Mouse (Mus musculus) T-helper 17 cell (primary cell): ENCODE measurements around the gene Ppdpf.

Experiments
- in situ Hi-C, 2 experiments: fragments of 300-600 bp; cut with MboI, MseI; formaldehyde crosslinking; loops; 1 replicate in 1 of 2; 2 replicates in 1 of 2; pipeline ENCODE4 v1.15.1; 2025; ENCODE audit warnings: high pct_unique_total_duplicates in 2 of 2

Gene Ppdpf

DNA sequence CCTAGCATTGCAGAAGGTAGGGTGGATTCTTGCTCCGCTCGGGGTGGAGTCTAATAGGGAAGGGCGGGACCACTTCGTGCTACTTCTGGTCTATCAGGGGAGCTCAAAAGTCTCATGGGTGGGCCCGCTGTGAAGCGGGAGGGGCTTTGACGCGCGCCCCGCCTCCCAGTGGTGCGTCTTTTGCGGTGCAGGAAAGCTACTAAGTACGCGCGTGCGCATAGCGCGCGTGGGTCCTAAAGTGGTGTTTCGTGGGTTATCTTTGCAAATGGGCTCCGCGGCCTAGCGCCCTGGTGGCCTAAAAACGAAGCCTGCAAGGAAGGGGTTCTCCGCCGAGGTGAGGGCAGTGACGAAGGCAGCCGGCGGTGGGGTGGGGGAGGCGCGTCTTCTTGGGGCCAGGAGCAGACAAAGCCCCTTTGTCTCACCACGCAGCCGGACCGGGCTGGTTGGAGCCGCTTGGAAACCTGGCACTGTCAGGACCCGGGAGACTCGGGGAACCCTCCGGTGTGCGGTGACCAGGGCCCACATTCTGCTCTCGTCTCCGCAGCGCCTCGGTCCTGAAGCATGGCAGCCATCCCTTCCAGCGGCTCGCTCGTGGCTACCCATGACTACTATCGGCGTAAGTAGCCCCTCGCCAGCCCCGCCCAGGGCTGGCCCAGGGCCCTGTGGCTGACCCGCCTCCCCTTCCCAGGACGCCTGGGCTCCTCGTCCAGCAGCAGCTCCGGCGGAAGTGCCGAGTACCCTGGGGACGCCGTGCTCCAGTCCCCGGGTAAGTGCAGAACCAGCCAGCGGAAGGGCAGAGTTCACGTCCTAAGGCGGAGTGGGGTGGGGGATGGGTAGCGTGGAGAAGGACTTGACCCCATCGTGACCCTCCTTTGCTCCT lies at the start of gene Ppdpf:
Gene Ppdpf, plus strand, starts transcription at position 127 of the 880 bp plus-strand sequence.
- in situ Hi-C loops = loop anchor here in 1 of 2 experiments (10.0 kb wide), 1 partner anchor 147 kb away; no protein-coding TSS in a partner anchor

GRCm38 (mm10) chr2:181139641-181140193 lies 47.3 kb upstream of the Ppdpf start:
- in situ Hi-C loops = no loop called here

- in situ Hi-C loops = no loop called here
These were observed 44.3 kb upstream of the Ppdpf start for GRCm38 (mm10) chr2:181142703-181143135.

DNA sequence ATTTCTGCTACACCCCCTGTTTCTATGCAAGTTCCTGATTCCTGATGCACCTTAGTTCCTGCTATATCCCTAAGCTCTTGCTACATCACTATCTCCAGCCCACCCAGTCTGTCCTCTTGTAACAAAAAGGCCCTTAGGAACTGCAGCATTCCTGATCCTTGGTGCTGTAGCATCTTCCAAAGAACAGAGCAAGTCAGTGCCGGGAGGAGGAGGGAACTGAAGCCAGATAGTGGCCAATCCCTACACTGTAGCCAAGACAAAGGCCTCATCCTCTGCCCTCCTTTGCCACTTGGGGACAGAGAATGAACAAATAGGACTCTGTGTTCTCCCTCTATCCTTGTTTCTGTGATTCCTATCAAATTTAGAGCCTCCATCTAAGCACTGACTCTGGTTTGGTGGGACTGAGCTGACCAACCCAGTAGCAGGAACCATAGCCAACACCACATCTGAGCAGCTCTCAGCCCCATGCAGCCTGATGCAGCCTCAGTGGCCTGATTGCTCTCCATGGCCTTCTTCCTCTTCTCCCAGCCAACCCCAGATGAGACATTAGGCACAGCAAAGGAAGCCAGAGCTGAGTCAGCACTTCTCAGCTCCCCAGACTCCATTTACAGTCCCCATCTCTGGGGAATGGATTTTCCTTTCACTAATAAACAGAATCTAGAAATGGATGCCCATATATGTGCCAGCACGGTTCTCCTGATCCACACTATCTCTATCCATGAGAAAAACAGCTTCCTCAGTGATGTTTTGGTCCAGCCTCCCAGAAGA lies 43.4 kb upstream of the Ppdpf start:
- in situ Hi-C loops = no loop called here

DNA sequence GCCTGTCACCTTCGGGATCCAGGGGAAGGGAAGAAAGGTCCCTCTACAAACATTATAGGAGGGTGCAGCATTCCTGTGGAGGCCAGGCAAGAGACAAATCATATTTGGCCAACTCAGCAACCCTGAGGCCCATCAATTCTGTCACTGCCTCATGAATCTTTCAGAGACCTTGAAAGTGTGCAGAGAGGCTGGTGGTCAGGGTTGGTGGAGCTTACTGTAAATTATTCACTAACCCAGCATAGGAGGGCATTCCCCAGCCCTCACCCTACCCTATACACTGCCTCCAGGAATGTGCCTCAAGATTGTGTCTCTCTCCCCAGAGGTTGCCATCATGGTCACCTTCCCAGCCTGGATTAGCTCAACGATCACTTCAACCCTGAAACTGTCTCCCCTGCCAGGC lies 42.4 kb upstream of the Ppdpf start:
- in situ Hi-C loops = no loop called here

DNA sequence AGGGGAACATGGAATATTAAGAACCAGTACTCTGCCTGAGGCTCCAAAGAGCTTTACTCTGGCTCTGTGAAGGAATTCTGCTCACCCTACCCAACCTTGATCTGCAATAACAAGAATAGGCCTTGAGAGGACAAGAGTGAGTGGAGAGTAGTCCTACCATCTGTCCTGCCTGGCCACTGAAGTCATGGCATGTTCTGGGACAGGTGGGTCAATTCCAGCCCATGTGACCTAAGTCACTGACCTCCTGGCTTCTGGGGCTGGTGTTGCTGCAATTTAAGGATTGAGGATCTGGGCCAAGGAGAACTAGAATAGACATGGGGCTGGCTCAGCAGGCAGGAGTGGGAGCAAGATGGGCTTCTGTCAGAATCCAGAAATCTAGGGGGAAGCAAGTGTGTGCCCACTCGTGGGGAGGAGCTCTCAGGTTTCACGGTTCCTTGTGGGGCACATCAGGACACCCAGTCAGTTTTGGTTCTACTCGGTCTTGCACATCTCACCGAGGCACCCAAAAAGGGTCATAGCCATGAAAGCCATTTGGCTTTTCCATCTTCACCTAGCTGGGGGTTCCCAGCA lies 40.0 kb upstream of the Ppdpf start:
- in situ Hi-C loops = no loop called here

DNA sequence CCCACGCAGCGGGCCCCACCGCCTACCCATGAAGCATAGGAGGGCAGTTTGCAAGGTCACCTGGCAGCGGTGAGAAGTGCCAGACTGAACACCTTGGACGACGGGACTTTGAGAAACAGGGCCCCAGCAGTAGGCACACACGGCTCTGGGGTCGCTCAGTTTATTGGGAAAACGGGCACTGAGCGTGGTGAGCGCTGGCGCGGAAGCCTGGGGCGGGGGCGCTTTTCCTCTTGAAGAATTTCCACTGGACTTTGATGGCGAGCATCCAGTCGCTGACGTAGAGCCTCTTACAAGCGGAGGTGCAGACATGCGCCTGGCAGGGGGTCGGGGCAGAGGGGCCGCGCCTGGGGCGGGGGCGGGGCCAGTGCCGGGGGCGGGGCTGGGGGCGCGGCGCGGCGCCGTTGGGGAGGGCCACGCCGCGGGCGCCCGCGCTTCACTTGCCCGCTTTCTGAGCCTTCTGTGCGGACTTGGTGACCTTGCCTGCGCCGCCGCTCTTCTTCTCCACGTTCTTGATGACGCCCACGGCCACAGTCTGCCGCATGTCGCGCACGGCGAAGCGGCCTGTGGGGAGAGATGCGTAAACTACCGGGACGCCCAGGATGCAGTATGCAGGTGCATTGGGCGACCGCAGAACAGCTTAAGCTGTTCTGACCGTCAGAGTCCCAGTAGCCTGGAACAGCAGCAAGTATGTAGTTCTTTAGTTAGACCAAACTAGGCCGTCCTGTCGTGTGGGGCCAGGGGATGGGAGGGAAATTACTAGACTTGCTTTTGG lies 39.3 kb upstream of the Ppdpf start:
- in situ Hi-C loops = no loop called here

GRCm38 (mm10) chr2:181148318-181148955 lies 38.6 kb upstream of the Ppdpf start:
- in situ Hi-C loops = no loop called here

DNA sequence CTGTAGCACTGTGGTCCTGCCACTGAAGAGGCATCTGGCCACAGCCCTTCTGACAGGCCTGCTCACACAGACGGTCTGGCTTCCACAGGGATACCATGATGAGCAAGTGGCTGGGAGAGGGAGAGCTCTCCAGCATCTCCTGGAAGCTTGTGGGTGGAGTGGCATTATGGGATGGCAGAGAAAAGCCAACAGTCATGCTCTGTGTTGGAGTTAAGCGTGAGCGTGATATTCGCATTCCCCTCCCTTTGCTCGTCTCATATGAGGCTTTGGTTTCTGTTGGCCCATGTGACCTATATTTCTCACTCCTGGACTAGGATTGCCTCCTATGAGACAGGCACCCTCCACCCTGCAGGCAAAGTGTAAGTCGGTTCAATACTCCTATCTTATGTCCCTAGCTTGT lies 36.8 kb upstream of the Ppdpf start:
- in situ Hi-C loops = no loop called here

DNA sequence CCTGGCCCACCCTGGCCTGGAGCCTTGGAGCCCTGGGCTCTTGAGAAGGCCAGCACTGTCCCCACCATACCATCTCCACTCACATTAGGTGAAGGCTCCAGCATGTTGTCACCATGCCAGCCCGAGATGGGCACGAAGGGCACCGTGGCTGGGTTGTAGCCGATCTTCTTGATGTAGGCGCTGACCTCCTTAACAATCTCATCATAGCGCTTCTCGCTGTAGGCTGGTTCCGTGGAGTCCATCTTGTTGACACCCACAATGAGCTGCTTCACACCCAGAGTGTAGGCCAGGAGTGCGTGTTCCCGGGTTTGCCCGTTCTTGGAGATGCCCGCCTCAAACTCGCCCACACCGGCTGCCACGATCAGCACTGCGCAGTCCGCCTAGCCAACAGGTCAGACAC lies 34.3 kb upstream of the Ppdpf start:
- in situ Hi-C loops = no loop called here

- in situ Hi-C loops = no loop called here
These were observed 33.9 kb upstream of the Ppdpf start for GRCm38 (mm10) chr2:181153131-181153530.

DNA sequence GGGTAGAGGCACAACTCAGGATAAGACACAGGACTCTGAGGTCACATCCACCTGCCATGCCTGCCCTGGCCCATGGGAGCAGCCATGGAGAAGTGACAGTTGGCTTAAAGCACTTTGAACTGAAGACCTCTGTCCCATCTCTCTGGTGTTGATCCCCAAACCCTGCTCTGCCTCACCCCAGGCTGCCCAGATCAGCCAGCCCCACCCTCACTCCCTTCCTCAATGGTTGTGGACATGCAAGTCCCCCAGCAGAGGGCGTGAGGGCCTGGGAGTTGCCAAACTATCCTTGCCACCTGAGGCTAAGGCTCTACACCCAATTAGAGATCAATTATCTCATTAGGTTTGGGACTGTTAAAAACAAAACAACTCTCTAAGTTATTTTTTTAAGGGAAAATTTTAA lies 33.2 kb upstream of the Ppdpf start:
- in situ Hi-C loops = no loop called here

GRCm38 (mm10) chr2:181154361-181154760 lies 32.7 kb upstream of the Ppdpf start:
- in situ Hi-C loops = no loop called here

- in situ Hi-C loops = no loop called here
These were observed 32.1 kb upstream of the Ppdpf start for GRCm38 (mm10) chr2:181154831-181155415.

DNA sequence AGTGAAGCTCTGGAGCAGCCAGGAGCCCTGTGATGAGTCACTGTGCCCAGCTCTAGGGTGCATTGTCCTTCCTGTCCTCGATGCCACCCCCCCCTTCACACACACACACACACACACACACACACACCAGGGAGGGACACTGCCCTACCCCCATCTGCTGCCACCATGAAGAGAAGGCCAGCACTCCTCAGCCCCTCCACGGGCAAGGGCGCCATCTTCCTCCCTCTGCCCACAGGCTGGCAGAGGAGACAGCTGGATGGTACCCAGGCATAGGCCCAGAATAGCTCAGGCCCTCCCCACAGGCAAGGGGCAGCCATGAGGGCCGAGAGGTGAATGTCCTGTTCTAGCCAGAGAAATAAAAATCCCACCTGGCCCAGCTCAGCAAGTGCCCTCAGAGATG lies 31.2 kb upstream of the Ppdpf start:
- in situ Hi-C loops = no loop called here

DNA sequence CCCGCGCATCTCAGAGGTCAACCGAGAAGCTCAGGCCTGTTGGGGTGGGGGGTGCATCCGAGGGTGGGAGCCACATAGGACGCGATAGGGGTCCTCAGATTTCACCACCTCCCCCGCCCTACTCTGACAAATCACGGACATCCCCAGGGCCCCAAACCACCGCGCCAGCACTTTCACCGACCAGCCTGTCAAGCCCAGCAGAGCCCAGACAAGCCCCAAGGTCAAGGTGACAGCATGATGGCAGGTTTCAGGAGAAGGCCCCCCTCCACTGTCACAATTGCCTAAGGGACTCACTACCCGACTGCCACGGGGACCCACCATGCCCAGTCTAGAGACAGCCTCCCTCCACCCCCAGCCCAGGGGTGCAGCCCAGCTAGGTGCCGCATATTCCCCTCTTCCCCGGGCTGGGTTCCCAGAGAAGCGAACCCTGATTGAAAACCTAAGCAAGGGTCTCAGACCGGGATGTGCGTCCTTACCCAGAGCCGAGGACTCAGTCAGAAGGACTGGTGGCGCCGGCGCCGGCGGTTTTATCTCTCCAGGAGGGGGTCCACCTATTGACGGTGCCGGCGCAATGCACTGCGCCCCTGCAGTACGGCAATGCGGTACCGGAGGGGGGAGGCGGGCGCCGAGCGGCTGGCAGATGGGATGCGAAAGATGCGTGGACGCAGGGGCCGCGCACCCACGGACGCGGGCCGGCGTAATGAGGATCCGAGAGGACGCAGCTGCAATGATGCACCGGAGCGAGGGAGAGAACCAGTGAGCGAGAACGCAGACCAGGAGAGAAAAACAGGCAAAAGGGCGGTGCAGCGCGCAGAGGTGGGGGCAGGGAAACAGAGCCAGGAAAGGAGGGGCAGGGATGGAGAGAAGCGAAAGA lies 30.6 kb upstream of the Ppdpf start, which contains the start of gene Eef1a2:
Gene Eef1a2, minus strand, starts transcription at position 767 of the 874 bp plus-strand sequence.
- in situ Hi-C loops = no loop called here

GRCm38 (mm10) chr2:181157180-181157579 lies 29.9 kb upstream of the Ppdpf start:
- in situ Hi-C loops = no loop called here

GRCm38 (mm10) chr2:181157716-181158302 lies 29.2 kb upstream of the Ppdpf start:
- in situ Hi-C loops = no loop called here

DNA sequence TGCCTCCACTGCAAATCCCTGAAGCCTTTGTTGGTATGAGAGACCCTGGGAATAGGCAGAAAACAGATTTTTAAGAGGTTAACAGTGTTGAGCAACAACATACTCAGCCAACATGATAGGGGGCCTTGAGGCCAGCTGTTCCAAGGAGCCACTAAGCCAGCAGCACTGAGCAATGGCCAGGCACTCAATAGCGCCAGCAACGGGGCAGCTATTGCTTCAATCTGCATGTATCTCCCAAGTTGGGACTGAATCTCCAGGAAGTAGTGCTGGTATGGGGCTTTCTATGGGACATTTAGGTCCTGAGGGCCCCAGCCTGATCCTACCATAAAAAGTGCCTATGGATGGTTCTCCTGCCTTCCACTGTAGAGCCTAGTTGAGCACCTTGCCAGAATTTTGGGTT lies 28.6 kb upstream of the Ppdpf start:
- in situ Hi-C loops = no loop called here
